Mouse (Mus musculus): Measurements from ENCODE around the gene Timm22. TPM values are rescaled to one million over a fixed set of nuclear protein-coding genes. Genes with fewer than 3 reads are reported as not detected.

Timm22 gene
- 10 to 100 TPM; 46.5 to 60.0 TPM for polyA plus RNA-seq (2017; shearing (Covaris generic))

GRCm38 (mm10) chr11:76406702-76407583 is at the start of gene Timm22:
Timm22 (plus strand) TSS chr11:76406952.

GRCm38 (mm10) chr11:76398798-76399586 is 7.8 kb upstream of the Timm22 start, which contains the start of gene Nxn:
Nxn (minus strand) TSS chr11:76399140.

Other genes with a start within 250 kb of the Timm22 start
- gene Vps53, start 227.3 kb upstream of the Timm22 start, polyA plus RNA-seq (2017; shearing (Covaris generic)), result 10 to 100 TPM; 49.9 to 68.7 TPM
- 1 to 10 TPM; 2.8 to 4.3 TPM for gene Fam57a, start 227.3 kb upstream of the Timm22 start, polyA plus RNA-seq (2017; shearing (Covaris generic))
- not detected for gene Dbil5, start 189.3 kb upstream of the Timm22 start, polyA plus RNA-seq (2017; shearing (Covaris generic))
- gene Gemin4, start 189.3 kb upstream of the Timm22 start, polyA plus RNA-seq (2017; shearing (Covaris generic)), result 10 to 100 TPM; 13.2 to 22.6 TPM
- gene Mrm3, start 163.2 kb upstream of the Timm22 start, polyA plus RNA-seq (2017; shearing (Covaris generic)), result 10 to 100 TPM in 1 of 2 experiments, 1 to 10 TPM in 1; 7.2 to 16.3 TPM
- 10 to 100 TPM; 70.0 to 83.7 TPM for gene Glod4, start 163.2 kb upstream of the Timm22 start, polyA plus RNA-seq (2017; shearing (Covaris generic))
- gene Nxn, start 7.8 kb upstream of the Timm22 start, polyA plus RNA-seq (2017; shearing (Covaris generic)), result 1 to 10 TPM; 2.4 to 3.2 TPM
- 10 to 100 TPM; 42.4 to 72.3 TPM for gene Abr, start 215.4 kb downstream of the Timm22 start, polyA plus RNA-seq (2017; shearing (Covaris generic))

All from activated CD4-positive, CD25-positive, alpha-beta regulatory T cell (primary cell).